Mouse (Mus musculus): ENCODE measurements around the gene Rora. TPM values are rescaled to one million over a fixed set of nuclear protein-coding genes. Genes with fewer than 3 reads are reported as not detected.

The Rora gene
- polyA plus RNA-seq, 1 experiment from 2014 or later, result 8.9 TPM

DNA sequence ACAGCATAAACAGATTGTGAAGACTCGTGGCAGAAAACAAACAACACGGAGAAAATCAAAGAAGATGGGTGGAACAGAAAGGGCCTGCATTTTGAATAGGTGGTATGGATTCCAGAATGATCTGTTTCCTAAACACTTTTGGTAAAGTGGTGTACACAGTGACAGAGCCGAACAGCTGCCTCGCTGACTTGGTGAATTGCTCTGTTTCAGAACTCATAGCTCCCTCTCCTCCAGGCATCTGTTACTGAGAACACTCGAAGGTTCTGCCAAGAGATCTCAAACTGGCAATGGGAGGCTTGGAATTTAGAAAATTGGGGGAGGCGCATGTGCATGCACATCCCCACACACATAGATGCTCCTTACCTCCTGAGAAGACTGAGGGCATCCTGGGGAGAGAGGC is 145.5 kb downstream of the Rora start:
- WGBS, result 94% methylated on average over 6 of the region's 6 CpGs

GRCm38 (mm10) chr9:68804229-68804628 is 150.6 kb downstream of the Rora start:
- Histone ChIP-seq H3K4me3 (no peak overlapping the region), H3K27me3 (no peaks in the 10 kb centered on the region), H3K4me2 (replicated peaks) (no peak overlapping the region), H3K9me3 (no peaks in the 10 kb centered on the region), H3K36me3 (no peaks in the 10 kb centered on the region), H3K4me1 (no peaks in the 10 kb centered on the region; the same call in 1 of the 2 replicates), H3K27ac (replicated peaks) (no peak overlapping the region), H3K9ac (replicated peaks) (no peak overlapping the region)
- WGBS, result 76% methylated on average over 6 of the region's 6 CpGs
- ATAC-seq (ENCODE audit: low FRiP score, low read depth), result no peak

More for the DNA sequence above, 145.5 kb downstream of the Rora start:
- Histone ChIP-seq H3K4me1 (no peaks in the 10 kb centered on the region), H3K27me3 (no peaks in the 10 kb centered on the region), H3K27ac (replicated peaks) (no peak overlapping the region), H3K9ac (replicated peaks) (no peak overlapping the region), H3K36me3 (no peaks in the 10 kb centered on the region), H3K9me3 (no peaks in the 10 kb centered on the region), H3K4me3 (no peak overlapping the region), H3K4me2 (replicated peaks) (no peak overlapping the region)
- no peak for ATAC-seq (ENCODE audit: low FRiP score, low read depth)

DNA sequence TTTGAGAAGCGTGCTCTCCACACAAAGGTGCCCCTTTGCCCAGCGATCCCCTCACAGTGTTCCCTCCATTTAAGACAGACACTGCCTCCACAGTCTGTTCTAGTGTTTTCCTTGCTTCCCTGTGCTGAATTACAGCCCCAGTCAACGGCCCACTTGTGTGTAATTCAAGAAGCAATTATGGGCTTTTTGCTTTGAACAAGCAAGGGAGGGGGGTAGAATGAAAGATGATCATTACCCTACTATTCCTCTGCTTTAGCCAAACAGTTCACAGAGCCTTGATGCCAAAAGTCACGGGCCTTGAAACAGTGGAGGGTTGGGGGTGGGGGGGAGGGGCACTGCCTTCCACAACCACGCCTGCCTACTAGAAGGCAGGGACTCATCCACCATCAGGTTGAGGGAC is 152.2 kb downstream of the Rora start:
- Histone ChIP-seq H3K36me3 (no peaks in the 10 kb centered on the region), H3K9ac (replicated peaks) (no peak overlapping the region), H3K4me1 (no peaks in the 10 kb centered on the region; the same call in 1 of the 2 replicates), H3K27me3 (no peaks in the 10 kb centered on the region), H3K9me3 (no peaks in the 10 kb centered on the region), H3K4me2 (replicated peaks) (no peak overlapping the region), H3K4me3 (no peak overlapping the region), H3K27ac (replicated peaks) (no peak overlapping the region)
- ATAC-seq (ENCODE audit: low FRiP score, low read depth), result no peak
- 59% methylated on average over 5 of the region's 5 CpGs for WGBS

DNA sequence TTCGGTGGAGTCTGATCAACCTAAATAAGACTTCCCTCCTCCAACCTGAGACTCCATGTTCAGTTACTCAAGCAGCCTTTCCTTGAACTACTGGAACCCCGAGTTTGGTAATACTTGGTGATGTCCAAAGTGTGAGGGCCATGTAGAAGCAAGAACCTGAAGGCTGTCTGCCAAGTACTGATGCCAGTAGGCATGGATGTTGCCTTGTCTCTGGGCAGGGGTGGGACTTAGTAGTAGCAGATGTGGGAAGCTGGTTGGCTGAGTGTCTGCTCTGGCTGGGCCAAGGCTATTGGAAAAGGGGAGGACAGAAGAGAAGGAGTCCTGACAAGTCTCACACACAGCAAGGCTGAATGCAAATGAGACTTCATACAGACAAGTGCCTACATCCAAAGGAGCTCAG is 154.1 kb downstream of the Rora start:
- H3K4me2 ChIP-seq (replicated peaks), result no peak overlapping the region
- H3K9me3 ChIP-seq, result no peaks in the 10 kb centered on the region
- WGBS, result 86% methylated on average over 2 of the region's 2 CpGs
- H3K4me1 ChIP-seq, result no peaks in the 10 kb centered on the region; the same call in 1 of the 2 replicates
- no peak overlapping the region for H3K27ac ChIP-seq (replicated peaks)
- H3K9ac ChIP-seq (replicated peaks), result no peak overlapping the region
- H3K4me3 ChIP-seq, result no peak overlapping the region
- ATAC-seq (ENCODE audit: low FRiP score, low read depth), result no peak
- no peaks in the 10 kb centered on the region for H3K27me3 ChIP-seq
- H3K36me3 ChIP-seq, result no peaks in the 10 kb centered on the region

- H3K4me2 ChIP-seq (replicated peaks), result no peak overlapping the region
- no peaks in the 10 kb centered on the region for H3K27me3 ChIP-seq
- H3K9me3 ChIP-seq, result no peaks in the 10 kb centered on the region
- H3K4me1 ChIP-seq, result no peaks in the 10 kb centered on the region; the same call in 1 of the 2 replicates
- ATAC-seq (ENCODE audit: low FRiP score, low read depth), result no peak
- no peak overlapping the region for H3K9ac ChIP-seq (replicated peaks)
- H3K4me3 ChIP-seq, result no peak overlapping the region
- WGBS, result 85% methylated on average over 5 of the region's 5 CpGs
- no peak overlapping the region for H3K27ac ChIP-seq (replicated peaks)
- H3K36me3 ChIP-seq, result no peaks in the 10 kb centered on the region
Measured at GRCm38 (mm10) chr9:68809536-68809935, 155.9 kb downstream of the Rora start.

- Histone ChIP-seq H3K9me3 (no peaks in the 10 kb centered on the region), H3K4me3 (no peak overlapping the region), H3K36me3 (no peaks in the 10 kb centered on the region), H3K27me3 (no peaks in the 10 kb centered on the region), H3K4me1 (no peaks in the 10 kb centered on the region), H3K27ac (replicated peaks) (no peak overlapping the region), H3K9ac (replicated peaks) (no peak overlapping the region), H3K4me2 (replicated peaks) (no peak overlapping the region)
- ATAC-seq (ENCODE audit: low FRiP score, low read depth), result no peak
- 87% methylated on average over 1 of the region's 1 CpGs for WGBS
Measured at GRCm38 (mm10) chr9:68814723-68815122, 161.1 kb downstream of the Rora start.

DNA sequence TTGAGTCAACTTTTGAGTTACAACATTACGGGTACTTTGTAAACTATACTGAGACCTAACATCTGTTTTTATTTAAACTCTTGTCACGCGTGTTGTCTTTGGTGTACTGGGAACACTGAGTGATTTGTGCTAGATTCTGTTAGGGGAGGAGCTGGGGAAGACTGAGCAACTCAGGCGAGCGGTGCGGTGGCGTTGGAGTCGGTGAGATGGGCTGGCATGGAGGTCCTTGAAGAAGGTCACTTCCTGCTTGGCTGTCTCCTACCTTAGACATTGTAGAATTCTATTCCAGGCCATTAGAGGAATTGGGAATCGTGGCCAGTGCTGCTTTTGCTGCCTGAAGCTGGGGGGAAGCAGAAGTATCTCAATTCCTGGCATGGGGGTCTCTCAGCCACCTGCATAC is 162.3 kb downstream of the Rora start:
- Histone ChIP-seq H3K9ac (replicated peaks) (no peak overlapping the region), H3K9me3 (no peaks in the 10 kb centered on the region), H3K4me1 (no peaks in the 10 kb centered on the region), H3K27ac (replicated peaks) (no peak overlapping the region), H3K36me3 (no peaks in the 10 kb centered on the region), H3K4me2 (replicated peaks) (no peak overlapping the region), H3K4me3 (no peak overlapping the region), H3K27me3 (no peaks in the 10 kb centered on the region)
- ATAC-seq (ENCODE audit: low FRiP score, low read depth), result no peak
- WGBS, result 93% methylated on average over 9 of the region's 9 CpGs

DNA sequence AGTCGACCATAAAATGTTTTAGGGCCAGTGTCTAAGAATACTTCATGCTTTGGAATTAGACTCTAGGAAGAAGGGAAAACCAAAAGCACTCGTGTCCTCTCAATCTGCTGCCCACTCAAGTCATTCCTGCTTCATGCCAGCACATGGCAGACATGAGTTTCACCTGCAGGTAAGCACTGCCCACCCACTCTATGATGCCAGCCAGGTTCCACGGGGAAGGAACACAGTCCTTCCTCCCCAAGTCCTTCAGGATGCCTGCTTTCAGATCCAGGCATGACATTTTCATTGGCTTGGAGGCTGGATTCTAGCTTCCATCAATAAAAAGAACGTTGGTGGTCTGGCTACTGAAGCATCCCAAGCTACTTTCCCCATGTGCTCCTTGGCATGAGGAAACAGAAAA is 166.4 kb downstream of the Rora start:
- H3K9me3 ChIP-seq, result no peaks in the 10 kb centered on the region
- no peak overlapping the region for H3K4me3 ChIP-seq
- no peak overlapping the region for H3K9ac ChIP-seq (replicated peaks)
- ATAC-seq (ENCODE audit: low FRiP score, low read depth), result no peak
- H3K27ac ChIP-seq (replicated peaks), result no peak overlapping the region
- H3K27me3 ChIP-seq, result no peaks in the 10 kb centered on the region
- no peak overlapping the region for H3K4me2 ChIP-seq (replicated peaks)
- no peaks in the 10 kb centered on the region for H3K36me3 ChIP-seq
- 86% methylated on average over 4 of the region's 4 CpGs for WGBS
- no peaks in the 10 kb centered on the region for H3K4me1 ChIP-seq

DNA sequence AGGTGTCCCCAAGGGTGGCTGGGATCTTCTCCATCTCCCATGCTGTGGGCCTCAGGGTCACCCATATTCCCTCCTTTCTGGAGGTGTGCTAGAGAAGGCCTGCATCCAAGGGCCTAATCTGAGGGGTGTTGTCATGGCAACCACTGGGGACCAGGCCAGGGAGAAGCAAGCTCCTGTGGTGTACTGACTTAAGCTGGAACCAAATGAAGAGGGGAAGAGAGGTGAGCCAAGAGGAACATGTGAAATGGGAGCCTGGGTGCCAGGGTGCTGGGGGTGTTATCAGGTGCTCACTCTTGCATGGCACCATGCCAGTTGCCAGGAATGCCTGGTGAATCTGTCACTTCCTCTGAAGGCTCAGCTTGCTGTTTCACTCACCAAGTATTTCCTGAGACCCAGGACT is 166.9 kb downstream of the Rora start:
- H3K9ac ChIP-seq (replicated peaks), result no peak overlapping the region
- no peak overlapping the region for H3K27ac ChIP-seq (replicated peaks)
- H3K4me1 ChIP-seq, result no peaks in the 10 kb centered on the region
- no peak overlapping the region for H3K4me3 ChIP-seq
- H3K27me3 ChIP-seq, result no peaks in the 10 kb centered on the region
- no peak for ATAC-seq (ENCODE audit: low FRiP score, low read depth)
- no peaks in the 10 kb centered on the region for H3K36me3 ChIP-seq
- no peak overlapping the region for H3K4me2 ChIP-seq (replicated peaks)
- H3K9me3 ChIP-seq, result no peaks in the 10 kb centered on the region

- Histone ChIP-seq H3K27ac (replicated peaks) (no peak overlapping the region), H3K9me3 (no peaks in the 10 kb centered on the region), H3K4me2 (replicated peaks) (no peak overlapping the region), H3K36me3 (no peaks in the 10 kb centered on the region), H3K4me1 (no peaks in the 10 kb centered on the region), H3K9ac (replicated peaks) (no peak overlapping the region), H3K4me3 (no peak overlapping the region), H3K27me3 (no peaks in the 10 kb centered on the region)
- no peak for ATAC-seq (ENCODE audit: low FRiP score, low read depth)
- WGBS, result 64% methylated on average over 1 of the region's 1 CpGs
Measured at GRCm38 (mm10) chr9:68821388-68821787, 167.8 kb downstream of the Rora start.

DNA sequence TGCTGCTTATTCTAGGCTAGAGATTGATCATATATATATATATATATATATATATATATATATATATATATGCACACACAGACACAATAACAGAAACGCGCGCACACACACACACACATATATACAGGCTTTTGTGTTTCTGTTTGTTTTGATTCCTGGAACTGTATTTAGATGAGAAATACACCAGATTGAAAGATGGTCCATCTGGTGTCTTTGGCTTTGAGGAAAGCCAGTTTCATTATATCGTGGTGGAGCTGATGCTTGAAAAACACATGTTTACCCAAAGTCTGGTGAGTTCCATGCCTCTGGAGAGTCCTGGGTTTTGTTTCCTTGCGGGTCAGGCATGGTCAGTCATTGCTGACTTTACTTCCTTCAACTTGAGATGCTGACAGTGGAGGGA is 169.7 kb downstream of the Rora start:
- H3K9ac ChIP-seq (replicated peaks), result no peak overlapping the region
- 93% methylated on average over 5 of the region's 5 CpGs for WGBS
- H3K27me3 ChIP-seq, result no peaks in the 10 kb centered on the region
- no peaks in the 10 kb centered on the region for H3K4me1 ChIP-seq
- H3K4me3 ChIP-seq, result no peak overlapping the region
- no peak overlapping the region for H3K4me2 ChIP-seq (replicated peaks)
- no peaks in the 10 kb centered on the region for H3K9me3 ChIP-seq
- no peak overlapping the region for H3K27ac ChIP-seq (replicated peaks)
- no peak for ATAC-seq (ENCODE audit: low FRiP score, low read depth)
- H3K36me3 ChIP-seq, result no peaks in the 10 kb centered on the region

DNA sequence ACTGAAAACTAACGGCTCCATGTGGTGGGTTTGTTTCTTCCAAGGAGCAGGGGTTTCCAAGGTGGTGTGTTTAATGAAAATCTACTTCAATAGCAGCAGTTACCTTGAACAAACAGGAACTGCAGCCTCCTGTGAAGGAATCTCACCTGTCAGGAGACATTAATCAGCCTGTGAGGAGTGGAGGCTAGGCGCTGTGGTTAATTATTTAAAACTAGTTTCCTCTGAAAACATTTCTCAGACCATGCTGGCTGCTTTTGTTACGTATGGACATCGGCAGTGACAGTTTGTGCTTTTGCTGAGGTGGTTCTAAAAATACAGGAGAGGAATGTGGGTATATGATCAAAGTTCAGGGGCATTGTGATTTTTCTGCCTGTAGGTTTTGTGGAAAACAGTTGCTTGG is 171.5 kb downstream of the Rora start:
- no peaks in the 10 kb centered on the region for H3K27me3 ChIP-seq
- WGBS, result 88% methylated on average over 4 of the region's 4 CpGs
- no peak overlapping the region for H3K4me3 ChIP-seq
- H3K9me3 ChIP-seq, result no peaks in the 10 kb centered on the region
- ATAC-seq (ENCODE audit: low FRiP score, low read depth), result no peak
- H3K9ac ChIP-seq (replicated peaks), result no peak overlapping the region
- H3K4me2 ChIP-seq (replicated peaks), result no peak overlapping the region
- no peak overlapping the region for H3K27ac ChIP-seq (replicated peaks)
- no peaks in the 10 kb centered on the region for H3K4me1 ChIP-seq
- H3K36me3 ChIP-seq, result no peaks in the 10 kb centered on the region

DNA sequence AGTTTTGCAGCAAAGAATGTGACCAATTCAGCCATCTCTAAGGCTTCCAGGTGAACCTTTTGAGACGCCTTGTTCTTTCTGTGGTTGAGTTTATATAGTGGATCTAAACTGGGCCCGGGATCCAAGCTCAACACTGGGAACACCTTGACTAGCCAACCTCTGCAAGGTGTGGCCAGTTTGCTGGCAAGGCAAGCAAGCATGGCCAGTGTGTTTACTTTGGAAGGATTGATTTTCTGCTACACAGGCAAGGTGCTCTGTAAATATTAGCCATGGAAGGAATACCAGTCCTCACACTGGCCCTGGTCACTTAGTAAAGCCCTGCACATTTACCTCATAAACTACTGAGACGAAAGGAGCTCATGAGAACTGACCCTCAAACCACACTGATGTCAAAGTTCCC is 172.3 kb downstream of the Rora start:
- no peak for ATAC-seq (ENCODE audit: low FRiP score, low read depth)
- 83% methylated on average over 3 of the region's 3 CpGs for WGBS
- H3K36me3 ChIP-seq, result no peaks in the 10 kb centered on the region

More for the DNA sequence above, 172.3 kb downstream of the Rora start:
- H3K9ac ChIP-seq (replicated peaks), result no peak overlapping the region
- no peak overlapping the region for H3K27ac ChIP-seq (replicated peaks)
- no peak overlapping the region for H3K4me3 ChIP-seq
- no peaks in the 10 kb centered on the region for H3K27me3 ChIP-seq
- H3K9me3 ChIP-seq, result no peaks in the 10 kb centered on the region
- H3K4me1 ChIP-seq, result no peaks in the 10 kb centered on the region
- no peak overlapping the region for H3K4me2 ChIP-seq (replicated peaks)

All from midbrain, embryonic 12.5 days (tissue).